Mouse (Mus musculus): ENCODE measurements around the gene 3110009E18Rik. TPM values are rescaled to one million over a fixed set of nuclear protein-coding genes. Genes with fewer than 3 reads are reported as not detected.

The 3110009E18Rik gene
- polyA plus RNA-seq, 1 experiment, result 4.6 TPM

GRCm38 (mm10) chr1:120190300-120190699 lies 69.3 kb downstream of the 3110009E18Rik start:
- no peak for DNase-seq (ENCODE audit: extremely low spot score in 1 of 2, low spot score in 1 of 2)

- peak; percentile 23 to 45 for DNase-seq (ENCODE audit: extremely low spot score in 1 of 2, low spot score in 1 of 2)
These were observed 70.0 kb downstream of the 3110009E18Rik start for GRCm38 (mm10) chr1:120190946-120191345.

GRCm38 (mm10) chr1:120192321-120192720 lies 71.3 kb downstream of the 3110009E18Rik start:
- DNase-seq (ENCODE audit: extremely low spot score in 1 of 2, low spot score in 1 of 2), result no peak

GRCm38 (mm10) chr1:120193586-120193985 lies 72.6 kb downstream of the 3110009E18Rik start:
- no peak for DNase-seq (ENCODE audit: extremely low spot score in 1 of 2, low spot score in 1 of 2)

- no peak for DNase-seq (ENCODE audit: extremely low spot score in 1 of 2, low spot score in 1 of 2)
These were observed 75.0 kb downstream of the 3110009E18Rik start for GRCm38 (mm10) chr1:120195947-120196346.

- DNase-seq (ENCODE audit: extremely low spot score in 1 of 2, low spot score in 1 of 2), result no peak
These were observed 75.7 kb downstream of the 3110009E18Rik start for GRCm38 (mm10) chr1:120196724-120197123.

GRCm38 (mm10) chr1:120197189-120197588 lies 76.2 kb downstream of the 3110009E18Rik start:
- DNase-seq (ENCODE audit: extremely low spot score in 1 of 2, low spot score in 1 of 2), result peak; percentile 61 to 89

GRCm38 (mm10) chr1:120198151-120198550 lies 77.2 kb downstream of the 3110009E18Rik start:
- DNase-seq (ENCODE audit: extremely low spot score in 1 of 2, low spot score in 1 of 2), result no peak

- no peak for DNase-seq (ENCODE audit: extremely low spot score in 1 of 2, low spot score in 1 of 2)
These were observed 78.0 kb downstream of the 3110009E18Rik start for GRCm38 (mm10) chr1:120198942-120199341.

GRCm38 (mm10) chr1:120202542-120202941 lies 81.6 kb downstream of the 3110009E18Rik start:
- no peak for DNase-seq (ENCODE audit: extremely low spot score in 1 of 2, low spot score in 1 of 2)

- DNase-seq (ENCODE audit: extremely low spot score in 1 of 2, low spot score in 1 of 2), result no peak
These were observed 82.8 kb downstream of the 3110009E18Rik start for GRCm38 (mm10) chr1:120203836-120204235.

- DNase-seq (ENCODE audit: extremely low spot score in 1 of 2, low spot score in 1 of 2), result no peak
These were observed 83.8 kb downstream of the 3110009E18Rik start for GRCm38 (mm10) chr1:120204834-120205233.

GRCm38 (mm10) chr1:120207568-120207967 lies 86.6 kb downstream of the 3110009E18Rik start:
- peak; percentile 12 to 79 for DNase-seq (ENCODE audit: extremely low spot score in 1 of 2, low spot score in 1 of 2)

GRCm38 (mm10) chr1:120208502-120209230 lies 87.7 kb downstream of the 3110009E18Rik start:
- no peak for DNase-seq (ENCODE audit: extremely low spot score in 1 of 2, low spot score in 1 of 2)

- no peak for DNase-seq (ENCODE audit: extremely low spot score in 1 of 2, low spot score in 1 of 2)
These were observed 99.9 kb downstream of the 3110009E18Rik start for GRCm38 (mm10) chr1:120220841-120221240.

GRCm38 (mm10) chr1:120221285-120221684 lies 100.3 kb downstream of the 3110009E18Rik start:
- DNase-seq (ENCODE audit: extremely low spot score in 1 of 2, low spot score in 1 of 2), result no peak

GRCm38 (mm10) chr1:120223613-120224012 lies 102.6 kb downstream of the 3110009E18Rik start:
- no peak for DNase-seq (ENCODE audit: extremely low spot score in 1 of 2, low spot score in 1 of 2)

GRCm38 (mm10) chr1:120229723-120230471 lies 108.9 kb downstream of the 3110009E18Rik start:
- no peak for DNase-seq (ENCODE audit: extremely low spot score in 1 of 2, low spot score in 1 of 2)

GRCm38 (mm10) chr1:120231334-120231733 lies 110.3 kb downstream of the 3110009E18Rik start:
- peak in 1 of 2 experiments; percentile 68 for DNase-seq (ENCODE audit: extremely low spot score in 1 of 2, low spot score in 1 of 2)

GRCm38 (mm10) chr1:120232170-120232569 lies 111.2 kb downstream of the 3110009E18Rik start:
- DNase-seq (ENCODE audit: extremely low spot score in 1 of 2, low spot score in 1 of 2), result no peak

GRCm38 (mm10) chr1:120235631-120236215 lies 114.7 kb downstream of the 3110009E18Rik start:
- DNase-seq (ENCODE audit: extremely low spot score in 1 of 2, low spot score in 1 of 2), result no peak

Measured in frontal cortex, adult 2 months (tissue).